9 mouse cellular contexts compared by ENCODE assay signal in genomic region chr9:108082549-108082948, GRCm38 (mm10). TPM values are rescaled to one million over a fixed set of nuclear protein-coding genes. Genes with fewer than 3 reads are reported as not detected.
A peak's percentile ranks its signal among the peaks of the same experiment; 100 is the strongest.
DNase-seq lines count a peak whose midpoint lies in the region; ATAC-seq lines count a peak whose summit lies in the region.
"Had no signal": no experiment of that assay in that cellular context is flagged by ENCODE, and none has a peak within 500 bp of the region (broad histone marks: within the 10 kb centered on the region; RNA-seq: fewer than 3 reads in every experiment).

No protein-coding gene starts in this region.

- H3K9me3 ChIP-seq in lung, embryonic 15.5 days, result no peaks in the 10 kb centered on the region
- H3K9me3 ChIP-seq in embryonic facial prominence, embryonic 15.5 days (replicated peaks), result no peaks in the 10 kb centered on the region

- H3K4me1 ChIP-seq in lung, embryonic 15.5 days, result peaks cover 21% of the 10 kb centered on the region
- H3K4me1 ChIP-seq in embryonic facial prominence, embryonic 15.5 days, result peaks cover 31% of the 10 kb centered on the region

- 4% methylated on average over 19 of the region's 19 CpGs for WGBS in lung, embryonic 15.5 days
- 4% methylated on average over 19 of the region's 19 CpGs for WGBS in embryonic facial prominence, embryonic 15.5 days

- H3K4me3 ChIP-seq in lung, embryonic 15.5 days, result peak overlapping the region; percentile 19
- H3K4me3 ChIP-seq in embryonic facial prominence, embryonic 15.5 days (replicated peaks), result peak overlapping the region; percentile 12; the same call in 1 of the 2 replicates

- no peak for ATAC-seq in lung, embryonic 15.5 days (ENCODE audit: borderline replicate concordance, extremely low read depth, low FRiP score, low TSS enrichment)
- no peak for ATAC-seq in embryonic facial prominence, embryonic 15.5 days (ENCODE audit: insufficient number of reproducible peaks, low FRiP score, low TSS enrichment, low read depth)

- H3K9ac ChIP-seq in lung, embryonic 15.5 days, result no peak overlapping the region
- no peak overlapping the region for H3K9ac ChIP-seq in embryonic facial prominence, embryonic 15.5 days

- peak overlapping the region; percentile 49 for H3K4me2 ChIP-seq in lung, embryonic 15.5 days
- H3K4me2 ChIP-seq in embryonic facial prominence, embryonic 15.5 days (replicated peaks), result peak overlapping the region; percentile 36

- no peak for DNase-seq in lung, postnatal 25 days (ENCODE audit: low spot score)
- DNase-seq in induced T-regulatory cell, adult 2 months (ENCODE audit: low read depth), result peak; percentile 49
- DNase-seq in naive thymus-derived CD4-positive, alpha-beta T cell, adult 2 months (ENCODE audit: low read depth), result peak; percentile 26
- DNase-seq in right cerebral cortex, postnatal 10 days (ENCODE audit: low spot score in 2 of 2), result no peak
- no peak for DNase-seq in embryo, embryonic 9.5 days (ENCODE audit: extremely low spot score)
- no peak for DNase-seq in right cerebral cortex, postnatal 14 days
- DNase-seq: right cerebral cortex, postnatal 4 days had no signal

- H3K27me3 ChIP-seq in lung, embryonic 15.5 days, result peaks cover 34% of the 10 kb centered on the region
- H3K27me3 ChIP-seq in embryonic facial prominence, embryonic 15.5 days, result peaks cover 33% of the 10 kb centered on the region

- H3K27ac ChIP-seq in lung, embryonic 15.5 days, result no peak overlapping the region
- no peak overlapping the region for H3K27ac ChIP-seq in embryonic facial prominence, embryonic 15.5 days (replicated peaks)

- H3K36me3 ChIP-seq in lung, embryonic 15.5 days, result peaks cover 33% of the 10 kb centered on the region
- H3K36me3 ChIP-seq in embryonic facial prominence, embryonic 15.5 days, result peaks cover 34% of the 10 kb centered on the region

RNA-seq across cellular contexts. Expression of gene Rnf123, which starts 0.6 kb away (rescaled TPM):
- 22.3 and 28.4 TPM in 2 replicates for polyA plus RNA-seq in lung, embryonic 15.5 days (2015; fragmentation: Nextera tagmentation; extraction: Ambion mirVana)
- polyA plus RNA-seq in embryonic facial prominence, embryonic 15.5 days (2015; fragmentation: Nextera tagmentation; extraction: Ambion mirVana), result 28.7 and 34.9 TPM in 2 replicates

RNA-seq across cellular contexts. Expression of gene Mst1, which starts 2.3 kb away (rescaled TPM):
- 0.25 and 0.35 TPM in 2 replicates for polyA plus RNA-seq in lung, embryonic 15.5 days (2015; fragmentation: Nextera tagmentation; extraction: Ambion mirVana)
- 3.1 and 3.5 TPM in 2 replicates for polyA plus RNA-seq in embryonic facial prominence, embryonic 15.5 days (2015; fragmentation: Nextera tagmentation; extraction: Ambion mirVana)

RNA-seq across cellular contexts. Expression of gene Apeh, which starts 11.9 kb away (rescaled TPM):
- polyA plus RNA-seq in lung, embryonic 15.5 days (2015; fragmentation: Nextera tagmentation; extraction: Ambion mirVana), result 57.8 and 59.1 TPM in 2 replicates
- 48.3 and 51.2 TPM in 2 replicates for polyA plus RNA-seq in embryonic facial prominence, embryonic 15.5 days (2015; fragmentation: Nextera tagmentation; extraction: Ambion mirVana)

RNA-seq across cellular contexts. Expression of gene Amigo3, which starts 29.6 kb away (rescaled TPM):
- polyA plus RNA-seq in lung, embryonic 15.5 days (2015; fragmentation: Nextera tagmentation; extraction: Ambion mirVana), result 2.5 and 2.9 TPM in 2 replicates
- polyA plus RNA-seq in embryonic facial prominence, embryonic 15.5 days (2015; fragmentation: Nextera tagmentation; extraction: Ambion mirVana), result 4.0 and 5.0 TPM in 2 replicates

RNA-seq across cellular contexts. Expression of gene Gmppb, which starts 33.5 kb away (rescaled TPM):
- polyA plus RNA-seq in lung, embryonic 15.5 days (2015; fragmentation: Nextera tagmentation; extraction: Ambion mirVana), result 28.6 and 30.9 TPM in 2 replicates
- 38.4 and 40.5 TPM in 2 replicates for polyA plus RNA-seq in embryonic facial prominence, embryonic 15.5 days (2015; fragmentation: Nextera tagmentation; extraction: Ambion mirVana)

Comparison
In these comparisons a context has a peak if more than half of its experiments do, and no peak if none do; other contexts are left out.
1. DNase-seq: peak in induced T-regulatory cell, adult 2 months (single experiment) and naive thymus-derived CD4-positive, alpha-beta T cell, adult 2 months (single experiment); none in lung, postnatal 25 days (single experiment), right cerebral cortex, postnatal 10 days (0 of 2), embryo, embryonic 9.5 days (single experiment) and right cerebral cortex, postnatal 14 days (single experiment).